Mouse (Mus musculus) forebrain, embryonic 16.5 days (tissue): ENCODE results near the gene Glul. TPM values are rescaled to one million over a fixed set of nuclear protein-coding genes. Genes with fewer than 3 reads are reported as not detected.

Experiments used
- ATAC-seq: fragments of 200-750 bp; cut with Nextera tagmentation; 2 replicates; pipeline ENCODE4 v1.8.0; 2017; ENCODE audit warnings: mild to moderate bottlenecking, moderate library complexity
- H3K27ac ChIP-seq: fragments of 300-500 bp; sonication (generic); 2 replicates; pipeline ENCODE4 v1.5.1; 2014; ENCODE audit warnings: low read length, control low read depth
- H3K27me3 ChIP-seq: fragments of 300-500 bp; sonication (generic); replicated peaks from 2 replicates; pipeline ENCODE4 v1.6.1; 2014; ENCODE audit warnings: low read length; ENCODE audit not compliant: control insufficient read depth, insufficient read depth
- H3K36me3 ChIP-seq: fragments of 300-500 bp; sonication (generic); 2 replicates; pipeline ENCODE4 v1.6.1; 2014; ENCODE audit not compliant: control insufficient read depth, insufficient read depth
- H3K4me1 ChIP-seq: fragments of 300-500 bp; sonication (generic); replicated peaks from 2 replicates; pipeline ENCODE4 v1.6.1; 2014; ENCODE audit warnings: low read length; ENCODE audit not compliant: control insufficient read depth, insufficient read depth
- H3K4me2 ChIP-seq: fragments of 300-500 bp; sonication (generic); 2 replicates; pipeline ENCODE4 v1.6.1; 2014; ENCODE audit warnings: mild to moderate bottlenecking, low read length, control low read depth
- H3K4me3 ChIP-seq: fragments of 300-500 bp; sonication (generic); replicated peaks from 2 replicates; pipeline ENCODE4 v1.5.1; 2014; ENCODE audit warnings: mild to moderate bottlenecking, low read length, control low read depth
- H3K9ac ChIP-seq: fragments of 300-500 bp; sonication (generic); replicated peaks from 2 replicates; pipeline ENCODE4 v1.6.1; 2014; ENCODE audit warnings: low read depth, low read length, control low read depth
- H3K9me3 ChIP-seq: fragments of 300-500 bp; sonication (generic); 2 replicates; pipeline ENCODE4 v1.6.1; 2016; ENCODE audit warnings: low read length; ENCODE audit not compliant: control insufficient read depth
- WGBS: fragments of 180-500 bp; shearing (Covaris S2); extraction: QIAGEN DNeasy Blood & Tissue Kit; methylation state at CpG from one replicate; pipeline ENCODE4 v1.1.7; 2014; 5-methylcytosine and 5-hydroxymethylcytosine counted together
- microRNA-seq: library from miRNA; unstranded; fragments of <30 nt; microRNA quantifications from one replicate; pipeline ENCODE4, GENCODE M21; 2017
- polyA plus RNA-seq: library from polyadenylated mRNA; unstranded; fragments of >200 nt; fragmentation: Nextera tagmentation; extraction: Ambion mirVana; gene quantifications from 2 replicates; pipeline ENCODE4 v1.2.1, GENCODE M21; 2015

Glul gene
- polyA plus RNA-seq, 1 experiment from 2014 or later = 114 TPM

- Histone ChIP-seq H3K4me3 (no peak overlapping the region), H3K4me1 (no peaks in the 10 kb centered on the region), H3K36me3 (no peaks in the 10 kb centered on the region), H3K27ac (no peak overlapping the region), H3K9me3 (no peaks in the 10 kb centered on the region), H3K9ac (no peak overlapping the region), H3K27me3 (no peaks in the 10 kb centered on the region), H3K4me2 (no peak overlapping the region)
- WGBS = 96% methylated on average over 6 of the region's 6 CpGs
- no peak for ATAC-seq
Observed at GRCm38 (mm10) chr1:153947837-153948236, 48.1 kb downstream of the Glul start.

GRCm38 (mm10) chr1:153953232-153953631 is 53.5 kb downstream of the Glul start:
- Histone ChIP-seq H3K27me3 (no peaks in the 10 kb centered on the region), H3K9ac (no peak overlapping the region), H3K4me2 (no peak overlapping the region), H3K4me1 (no peaks in the 10 kb centered on the region), H3K4me3 (no peak overlapping the region), H3K9me3 (no peaks in the 10 kb centered on the region), H3K27ac (no peak overlapping the region), H3K36me3 (no peaks in the 10 kb centered on the region)
- ATAC-seq = no peak
- 89% methylated on average over 9 of the region's 9 CpGs for WGBS

GRCm38 (mm10) chr1:153953797-153954196 is 54.1 kb downstream of the Glul start:
- Histone ChIP-seq H3K4me2 (no peak overlapping the region), H3K4me3 (no peak overlapping the region), H3K4me1 (no peaks in the 10 kb centered on the region), H3K36me3 (no peaks in the 10 kb centered on the region), H3K9me3 (no peaks in the 10 kb centered on the region), H3K9ac (no peak overlapping the region), H3K27ac (no peak overlapping the region), H3K27me3 (no peaks in the 10 kb centered on the region)
- WGBS = 85% methylated on average over 6 of the region's 6 CpGs
- ATAC-seq = no peak

GRCm38 (mm10) chr1:153957850-153958249 is 58.1 kb downstream of the Glul start:
- Histone ChIP-seq H3K9ac (no peak overlapping the region), H3K27ac (no peak overlapping the region), H3K36me3 (no peaks in the 10 kb centered on the region), H3K4me3 (no peak overlapping the region), H3K4me1 (0 out of 2 replicates have a peak, but pooled peaks cover 2% of the 10 kb centered on the region), H3K4me2 (no peak overlapping the region), H3K27me3 (no peaks in the 10 kb centered on the region), H3K9me3 (no peaks in the 10 kb centered on the region)
- WGBS = 55% methylated on average over 1 of the region's 1 CpGs
- no peak for ATAC-seq

Small RNA genes within 50 kb of the gene (microRNA-seq; reads per million reads assigned to microRNA genes)
- 22.2 reads per million, percentile 35 among the genes with 10 or more reads in this experiment for gene Mir8114

Other genes starting within 250 kb of the Glul start
- gene Rgs8, start 246.9 kb upstream of the Glul start, polyA plus RNA-seq = 16.1 and 22.4 TPM in 2 replicates
- 32.9 and 34.3 TPM in 2 replicates for gene Rgs16, start 159.6 kb upstream of the Glul start, polyA plus RNA-seq
- gene Rnasel, start 150.5 kb upstream of the Glul start, polyA plus RNA-seq = 40.4 and 42.7 TPM in 2 replicates
- gene Rgsl1, start 55.8 kb upstream of the Glul start, polyA plus RNA-seq = 0.44 and 0.52 TPM in 2 replicates
- gene Teddm1b, start 25.6 kb upstream of the Glul start, polyA plus RNA-seq = 1.1 and 1.5 TPM in 2 replicates
- gene Teddm1a, start 8.2 kb upstream of the Glul start, polyA plus RNA-seq = 0.28 TPM in 1 of 2 replicates, not detected in the other
- gene Teddm2, start 284 bp downstream of the Glul start, polyA plus RNA-seq = 2.3 and 2.4 TPM in 2 replicates